Mouse (Mus musculus): ENCODE results near the gene Apool.
"Not testable (repeated sequence)": the region's sequence is repeated elsewhere in the genome, so short reads cannot be mapped to it uniquely, and the experiment has no call there.

The Apool gene

DNA sequence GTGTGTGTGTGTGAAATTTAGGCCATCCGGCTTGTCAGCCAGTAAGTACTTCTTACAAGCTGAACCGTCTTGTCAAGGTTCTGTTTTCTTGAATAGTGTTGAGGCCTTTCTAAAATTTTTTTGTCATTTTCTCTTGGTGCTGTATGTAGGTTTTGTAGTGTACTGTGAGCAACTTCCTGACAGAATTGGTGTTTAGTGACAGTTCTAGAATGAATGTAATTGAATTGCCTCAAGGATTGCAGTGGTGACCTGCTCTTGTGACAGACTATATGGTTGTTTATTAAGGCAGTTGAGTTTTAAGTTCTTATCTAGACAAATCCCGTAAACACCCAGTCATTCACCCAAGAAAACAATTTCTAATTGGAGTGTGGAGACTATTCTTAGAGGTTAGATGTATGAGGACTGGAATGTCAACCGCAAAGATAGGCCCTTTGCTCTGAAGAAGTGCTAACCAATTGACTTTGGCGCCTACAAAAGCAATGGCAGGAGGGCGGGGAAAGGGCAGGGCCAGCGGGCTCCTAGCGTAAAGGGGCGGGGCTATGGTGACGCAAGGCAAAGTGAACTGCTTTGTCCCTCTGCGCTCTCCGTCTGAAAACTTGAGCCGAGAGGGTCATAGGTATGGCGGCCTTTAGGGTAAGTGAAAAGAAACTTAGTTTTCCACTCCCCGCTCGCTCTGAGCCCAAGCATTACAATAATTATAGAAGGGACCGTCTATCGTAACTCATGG, at the start of gene Apool:
Apool (plus strand) TSS at position 531 of the 727 bp plus-strand sequence.
- DNase-seq (ENCODE audit: low read depth): peak; percentile 69

DNA sequence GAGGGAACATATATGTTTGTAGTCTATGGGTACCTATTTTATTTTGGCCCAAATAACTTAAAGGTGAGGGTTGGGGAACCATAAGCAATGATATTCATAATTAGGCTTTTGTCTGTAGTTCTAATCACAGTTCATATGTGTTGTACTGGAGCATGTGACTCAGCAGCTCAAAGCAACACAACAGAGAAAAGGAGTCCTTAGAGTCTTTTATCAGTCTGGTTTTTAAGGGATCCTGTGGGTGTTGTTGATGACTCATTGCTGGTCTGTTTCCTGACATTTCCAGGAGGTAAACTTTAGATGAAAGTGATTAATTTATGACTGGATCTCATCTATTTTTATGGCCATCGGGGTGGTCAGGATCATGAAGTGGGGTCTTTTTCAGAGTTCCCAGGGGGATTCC, 37.6 kb upstream of the Apool start:
- no peak for DNase-seq (ENCODE audit: low read depth)

DNA sequence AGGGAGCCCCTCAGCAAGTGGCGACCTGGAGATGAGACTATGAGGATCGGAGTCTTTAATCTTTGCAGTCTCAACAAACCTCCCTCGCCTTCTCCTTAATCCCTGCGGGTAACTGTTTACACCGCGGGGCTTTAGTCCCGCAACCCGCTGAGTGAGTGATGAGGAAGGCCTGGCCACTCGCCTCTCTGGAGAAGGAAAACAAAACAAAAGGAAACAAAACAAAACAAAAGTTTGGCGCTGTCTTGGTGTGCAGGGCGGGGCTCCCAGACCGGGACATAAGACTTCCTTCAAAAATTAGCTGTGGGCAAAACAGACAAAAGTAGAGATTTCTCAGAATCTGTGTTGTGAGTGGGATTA, 375 bp downstream of the Apool start:
- no peak for DNase-seq (ENCODE audit: low read depth)

DNA sequence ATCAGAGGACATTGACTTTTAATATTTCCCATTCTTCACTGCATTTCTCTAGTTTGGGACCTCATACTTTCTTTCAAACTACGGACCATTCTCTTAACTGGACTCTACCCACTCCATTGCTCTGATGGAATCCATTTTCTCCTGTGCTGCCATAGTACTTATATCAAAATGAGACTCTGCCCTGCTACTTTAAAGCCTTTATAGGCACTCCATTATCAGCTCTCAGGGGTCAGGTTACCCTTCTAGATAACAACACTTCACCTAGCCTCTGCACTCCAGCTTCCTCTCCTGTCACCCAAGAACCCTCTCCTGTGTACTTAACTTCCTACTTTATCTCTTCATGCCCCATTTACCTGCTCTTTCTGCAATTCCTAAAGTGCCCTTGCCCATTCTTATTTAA, 960 bp downstream of the Apool start:
- DNase-seq (ENCODE audit: low read depth): no peak

DNA sequence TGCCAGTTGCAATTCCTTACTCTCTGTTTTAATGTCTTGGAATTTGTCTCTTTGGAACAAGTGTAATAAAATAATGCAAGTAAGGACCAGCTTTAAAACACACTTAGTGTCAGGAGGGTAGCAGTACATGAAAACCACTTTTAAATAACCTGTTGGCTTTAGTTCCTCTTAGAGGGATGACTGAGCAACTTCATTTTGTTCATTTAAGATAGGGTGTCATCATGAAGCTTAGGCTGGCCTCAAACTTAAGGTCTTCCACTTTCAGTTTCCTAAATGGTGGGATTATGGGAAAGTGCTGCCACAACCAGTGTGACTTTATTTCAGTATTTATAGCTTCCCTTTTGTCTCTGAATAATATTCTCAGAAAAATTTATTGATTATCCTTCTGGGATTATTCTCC, 9.1 kb downstream of the Apool start:
- no peak for DNase-seq (ENCODE audit: low read depth)

DNA sequence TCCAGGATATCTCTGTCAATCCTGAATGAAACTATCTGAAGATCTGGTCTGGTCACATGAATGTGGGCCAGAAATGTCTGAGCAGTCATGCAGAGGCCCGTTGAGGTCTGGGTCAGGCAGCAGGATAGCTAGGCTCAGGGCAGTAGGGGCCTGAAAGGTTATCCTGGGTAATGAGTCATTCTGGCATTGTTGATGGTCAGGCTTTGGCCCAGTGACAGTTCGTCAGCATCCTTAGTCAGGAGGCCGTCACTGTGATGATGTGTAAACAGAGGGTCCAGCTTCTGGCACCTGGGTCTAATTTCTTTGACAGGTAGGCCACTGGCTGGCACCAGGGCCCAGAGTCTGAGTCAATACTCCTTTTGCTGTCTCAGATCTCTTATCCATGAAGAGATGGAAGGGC, 28.4 kb downstream of the Apool start:
- no peak for DNase-seq (ENCODE audit: low read depth)

GRCm38 (mm10) chrX:112347467-112348394, 36.6 kb downstream of the Apool start:
- no peak for DNase-seq (ENCODE audit: low read depth)

GRCm38 (mm10) chrX:112348395-112348791, 37.3 kb downstream of the Apool start:
- DNase-seq (ENCODE audit: low read depth): no peak

- DNase-seq (ENCODE audit: low read depth): no peak
Measured at GRCm38 (mm10) chrX:112368426-112368825, 57.3 kb downstream of the Apool start.

GRCm38 (mm10) chrX:112370577-112371410, 59.7 kb downstream of the Apool start:
- DNase-seq (ENCODE audit: low read depth): not testable (repeated sequence)

DNA sequence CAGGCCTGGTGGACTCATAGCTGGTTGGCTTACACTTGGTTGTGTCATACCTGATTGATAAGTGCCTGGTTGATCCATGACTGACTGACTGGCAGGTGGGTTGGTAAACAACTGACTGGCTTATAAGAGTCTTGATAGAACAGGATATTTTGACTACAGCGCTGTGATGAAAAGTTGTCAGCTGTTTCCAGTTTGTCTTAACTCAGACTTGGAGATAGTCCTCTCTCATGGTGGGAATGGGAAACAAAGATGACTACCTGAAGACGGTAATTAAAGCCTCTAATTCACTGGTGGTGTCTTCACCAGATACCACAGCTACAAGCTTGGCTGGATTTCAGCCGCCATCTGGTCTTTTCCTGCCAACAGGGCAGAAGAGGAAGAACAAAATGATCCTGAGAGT, 95.5 kb downstream of the Apool start, which contains the start of gene Satl1:
Satl1 (minus strand) TSS at position 101 of the 400 bp plus-strand sequence.
- DNase-seq (ENCODE audit: low read depth): no peak

DNA sequence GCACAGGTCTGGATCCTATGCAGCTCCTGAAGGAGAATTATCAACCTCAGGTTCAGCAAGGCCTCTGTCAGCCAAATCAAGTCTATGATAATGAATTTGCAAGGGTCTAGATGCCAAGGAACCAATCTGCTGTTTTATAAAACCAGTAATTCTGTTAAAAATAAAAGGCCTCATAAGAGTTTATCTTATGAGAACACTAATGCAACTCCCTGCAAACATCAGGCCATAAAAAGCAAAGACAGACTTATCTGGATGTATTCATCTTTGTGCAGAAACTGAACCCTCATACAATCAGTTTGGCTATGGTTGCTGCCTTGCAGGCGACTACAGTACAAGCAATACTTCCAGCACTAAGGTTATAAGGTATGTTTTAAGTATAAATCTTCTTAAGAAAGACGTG, 101.2 kb downstream of the Apool start:
- DNase-seq (ENCODE audit: low read depth): no peak

All from fibroblast of lung, adult 2 months (primary cell).